Mouse (Mus musculus) heart, embryonic 12.5 days (tissue): ENCODE measurements around the gene Polr2e. TPM values are rescaled to one million over a fixed set of nuclear protein-coding genes. Genes with fewer than 3 reads are reported as not detected.
A peak's percentile ranks its signal among the peaks of the same experiment; 100 is the strongest.

ENCODE experiments used
- ATAC-seq: fragments of 200-750 bp; cut with Nextera tagmentation; 2 replicates; pipeline ENCODE4 v1.8.0; 2017; ENCODE audit warnings: moderate TSS enrichment, moderate library complexity; ENCODE audit not compliant: insufficient number of reproducible peaks, low FRiP score
- H3K27ac ChIP-seq: fragments of 300-500 bp; sonication (generic); 2 replicates; pipeline ENCODE4 v1.5.1; 2016; ENCODE audit warnings: mild to moderate bottlenecking, moderate library complexity; ENCODE audit not compliant: poor library complexity, severe bottlenecking
- H3K27me3 ChIP-seq: fragments of 300-500 bp; sonication (generic); replicated peaks from 2 replicates; pipeline ENCODE4 v1.6.1; 2016; ENCODE audit warnings: mild to moderate bottlenecking, moderate library complexity
- H3K36me3 ChIP-seq: fragments of 300-500 bp; sonication (generic); 2 replicates; pipeline ENCODE4 v1.6.1; 2016; ENCODE audit warnings: mild to moderate bottlenecking, moderate library complexity
- H3K4me1 ChIP-seq: fragments of 300-500 bp; sonication (generic); replicated peaks from 2 replicates; pipeline ENCODE4 v1.6.1; 2016; ENCODE audit warnings: mild to moderate bottlenecking
- H3K4me2 ChIP-seq: fragments of 300-500 bp; sonication (generic); 2 replicates; pipeline ENCODE4 v1.6.1; 2016; ENCODE audit warnings: mild to moderate bottlenecking, moderate library complexity
- H3K4me3 ChIP-seq: fragments of 300-500 bp; sonication (generic); 2 replicates; pipeline ENCODE4 v1.5.1; 2016; ENCODE audit warnings: mild to moderate bottlenecking
- H3K9ac ChIP-seq: fragments of 300-500 bp; sonication (generic); 2 replicates; pipeline ENCODE4 v1.6.1; 2016; ENCODE audit warnings: mild to moderate bottlenecking, moderate library complexity
- H3K9me3 ChIP-seq: fragments of 300-500 bp; sonication (generic); replicated peaks from 2 replicates; pipeline ENCODE4 v1.6.1; 2016; ENCODE audit warnings: mild to moderate bottlenecking, moderate library complexity
- WGBS: fragments of 180-500 bp; shearing (Covaris S2); methylation state at CpG from one replicate; pipeline ENCODE4 v1.1.7; 2016; 5-methylcytosine and 5-hydroxymethylcytosine counted together
- polyA plus RNA-seq: library from polyadenylated mRNA; unstranded; fragments of >200 nt; fragmentation: Nextera tagmentation; extraction: Ambion mirVana; gene quantifications from 2 replicates; pipeline ENCODE4 v1.2.1, GENCODE M21; 2016

The Polr2e gene
- 132 and 135 TPM in 2 replicates for polyA plus RNA-seq

DNA sequence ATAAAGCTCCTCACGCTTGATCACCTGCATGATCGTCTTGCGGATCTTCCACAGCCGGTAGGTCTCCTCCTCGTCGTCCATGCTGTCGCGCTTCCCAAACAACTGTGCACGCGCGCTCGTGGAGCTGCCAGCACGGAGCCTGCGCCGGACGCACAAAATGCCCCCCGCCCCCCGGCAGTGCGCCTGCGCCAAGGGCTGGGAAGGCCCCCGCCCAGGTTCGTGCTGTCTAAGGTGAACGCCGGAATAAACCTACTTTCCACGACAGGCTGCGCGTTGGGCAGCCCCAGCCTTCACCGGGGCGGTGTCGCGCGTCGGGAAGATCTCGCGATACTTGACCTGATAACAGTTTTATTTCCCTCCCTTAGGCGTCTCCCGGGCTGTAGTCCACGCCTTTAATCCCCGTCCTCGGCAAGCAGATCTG lies at the start of gene Polr2e:
TSS of gene Polr2e (minus strand) at position 237 of the 421 bp plus-strand sequence.
- H3K9me3 ChIP-seq, result no peaks in the 10 kb centered on the region
- peak within 1 kb of the TSS; percentile 74 for H3K4me2 ChIP-seq
- H3K27me3 ChIP-seq, result no peaks in the 10 kb centered on the region
- peaks cover 23% of the 10 kb centered on the region for H3K4me1 ChIP-seq
- WGBS, result under 1% methylated on average over 40 of the region's 40 CpGs
- peaks cover 38% of the 10 kb centered on the region for H3K36me3 ChIP-seq
- peak within 1 kb of the TSS; percentile 78 for H3K9ac ChIP-seq
- 0 out of 2 replicates have a peak within 1 kb of the TSS, but pooled peaks have one; percentile 12 for H3K27ac ChIP-seq
- peak; percentile 97 for ATAC-seq
- H3K4me3 ChIP-seq, result peak within 1 kb of the TSS; percentile 62

DNA sequence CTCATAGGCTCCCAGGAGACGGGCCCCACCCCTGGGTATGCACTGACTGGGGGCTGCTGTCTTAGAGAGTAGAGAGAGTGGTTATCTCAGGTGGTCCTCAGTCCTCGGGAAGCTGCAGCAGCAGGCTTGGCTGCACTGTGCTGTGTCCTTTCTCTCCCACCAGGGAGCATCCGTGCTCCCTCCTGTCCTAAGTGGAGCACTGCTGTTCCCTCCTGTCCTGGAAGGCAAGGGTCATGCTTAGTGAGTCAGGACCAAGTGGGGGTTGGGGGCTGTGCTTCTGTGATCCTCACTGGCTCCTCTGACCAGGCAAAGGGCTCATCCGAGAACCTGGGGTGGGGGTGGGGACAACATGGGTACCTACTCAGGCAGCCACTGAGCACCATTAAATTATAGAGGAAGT lies 49.6 kb upstream of the Polr2e start:
- Histone ChIP-seq H3K36me3 (peaks cover 10% of the 10 kb centered on the region), H3K4me1 (peaks cover 51% of the 10 kb centered on the region), H3K27me3 (no peaks in the 10 kb centered on the region), H3K27ac (no peak overlapping the region), H3K9ac (0 out of 2 replicates have a peak overlapping the region, but pooled peaks have one; percentile 16), H3K4me2 (no peak overlapping the region), H3K4me3 (no peak overlapping the region), H3K9me3 (no peaks in the 10 kb centered on the region)
- 38% methylated on average over 4 of the region's 4 CpGs for WGBS
- no peak for ATAC-seq

DNA sequence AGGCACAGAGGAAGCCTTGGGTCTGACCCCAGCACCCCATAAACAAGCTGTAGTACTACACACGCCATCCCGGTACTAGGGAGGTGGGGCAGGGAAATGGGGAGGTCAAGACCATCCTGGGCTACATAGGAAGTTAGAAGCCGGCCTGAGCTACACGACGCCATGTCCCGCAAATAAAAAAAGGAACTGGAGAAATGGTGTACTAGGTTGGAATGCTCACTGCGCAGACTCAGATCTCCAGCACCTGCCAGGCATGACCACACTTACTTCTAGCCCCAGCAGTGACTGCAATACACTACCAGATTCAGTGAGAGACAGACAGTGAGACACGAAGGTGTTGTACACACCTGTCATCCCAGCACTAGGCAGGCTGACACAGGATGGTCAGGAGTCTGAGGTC lies 47.9 kb upstream of the Polr2e start:
- no peak overlapping the region for H3K9ac ChIP-seq
- WGBS, result 89% methylated on average over 8 of the region's 8 CpGs
- H3K4me3 ChIP-seq, result no peak overlapping the region

DNA sequence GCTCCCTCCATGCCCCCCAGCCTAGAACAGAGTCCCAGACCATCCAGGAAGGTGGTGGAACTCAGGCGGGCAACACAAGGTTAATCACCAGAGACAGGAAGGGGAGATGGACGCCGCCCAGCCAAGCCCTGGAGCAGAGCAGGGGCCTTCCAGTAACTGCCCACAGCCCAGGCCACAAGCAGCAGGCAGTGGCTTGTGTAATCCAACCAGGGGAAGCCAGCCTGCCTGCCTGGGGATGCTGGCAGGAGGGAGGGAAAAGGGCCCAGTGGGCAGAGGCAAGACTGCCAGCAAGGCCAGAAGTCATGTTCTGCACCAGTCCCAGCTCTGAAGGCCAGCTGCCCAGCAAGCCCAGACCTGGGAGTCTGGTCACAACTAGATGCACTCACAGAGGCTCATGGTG lies 47.3 kb upstream of the Polr2e start:
- peaks cover 33% of the 10 kb centered on the region for H3K36me3 ChIP-seq
- H3K9me3 ChIP-seq, result no peaks in the 10 kb centered on the region
- 0 out of 2 replicates have a peak overlapping the region, but pooled peaks have one; percentile 13 for H3K9ac ChIP-seq
- no peak overlapping the region for H3K4me3 ChIP-seq
- H3K4me2 ChIP-seq, result no peak overlapping the region
- WGBS, result 44% methylated on average over 3 of the region's 3 CpGs
- peak overlapping the region; percentile 20; the same call in 1 of the 2 replicates for H3K27ac ChIP-seq
- ATAC-seq, result 0 out of 2 replicates have a peak, but pooled peaks have one; percentile 17
- H3K4me1 ChIP-seq, result peaks cover 34% of the 10 kb centered on the region
- no peaks in the 10 kb centered on the region for H3K27me3 ChIP-seq

More for the DNA sequence above, 47.9 kb upstream of the Polr2e start:
- Histone ChIP-seq H3K27ac (no peak overlapping the region), H3K4me1 (peaks cover 39% of the 10 kb centered on the region), H3K4me2 (no peak overlapping the region), H3K36me3 (peaks cover 27% of the 10 kb centered on the region), H3K9me3 (no peaks in the 10 kb centered on the region), H3K27me3 (no peaks in the 10 kb centered on the region)
- no peak for ATAC-seq

DNA sequence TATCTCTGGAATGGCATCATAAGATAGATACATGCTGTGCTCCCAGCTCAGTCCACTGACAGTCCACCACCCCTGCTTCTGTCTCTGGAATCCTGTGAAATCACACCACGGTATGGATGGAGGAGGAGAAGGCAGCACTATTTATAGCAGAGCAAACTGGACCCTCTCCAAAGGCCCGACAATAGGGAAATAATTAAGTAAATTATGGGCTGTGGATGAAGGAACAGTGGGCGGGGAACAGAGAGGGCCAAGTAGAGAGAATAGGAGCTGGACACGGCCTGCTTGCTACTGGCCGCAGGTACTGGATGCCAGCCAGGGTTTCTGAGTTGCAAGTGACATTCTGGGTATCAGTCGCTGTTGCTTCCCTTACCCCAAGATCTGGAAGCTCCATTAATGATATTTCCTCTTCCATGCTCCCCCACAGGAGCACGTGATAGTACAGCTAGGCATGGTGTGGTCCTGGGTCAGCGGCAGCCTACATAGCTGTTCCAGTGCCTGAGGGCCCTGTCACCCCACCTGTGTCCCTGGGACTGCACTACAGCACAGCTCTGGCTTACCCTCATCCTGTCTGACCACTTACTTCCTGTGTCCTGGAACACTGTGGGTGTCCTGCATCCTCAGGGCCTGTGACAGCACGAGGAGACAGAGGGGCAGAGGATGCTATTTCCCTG lies 45.4 kb upstream of the Polr2e start:
- H3K4me3 ChIP-seq, result no peak overlapping the region
- 65% methylated on average over 9 of the region's 9 CpGs for WGBS
- peaks cover 34% of the 10 kb centered on the region for H3K4me1 ChIP-seq
- 0 out of 2 replicates have a peak overlapping the region, but pooled peaks have one; percentile 7 for H3K4me2 ChIP-seq
- H3K9ac ChIP-seq, result peak overlapping the region; percentile 31
- H3K36me3 ChIP-seq, result peaks cover 49% of the 10 kb centered on the region
- no peak for ATAC-seq
- no peaks in the 10 kb centered on the region for H3K9me3 ChIP-seq
- no peaks in the 10 kb centered on the region for H3K27me3 ChIP-seq
- H3K27ac ChIP-seq, result peak overlapping the region; percentile 49

DNA sequence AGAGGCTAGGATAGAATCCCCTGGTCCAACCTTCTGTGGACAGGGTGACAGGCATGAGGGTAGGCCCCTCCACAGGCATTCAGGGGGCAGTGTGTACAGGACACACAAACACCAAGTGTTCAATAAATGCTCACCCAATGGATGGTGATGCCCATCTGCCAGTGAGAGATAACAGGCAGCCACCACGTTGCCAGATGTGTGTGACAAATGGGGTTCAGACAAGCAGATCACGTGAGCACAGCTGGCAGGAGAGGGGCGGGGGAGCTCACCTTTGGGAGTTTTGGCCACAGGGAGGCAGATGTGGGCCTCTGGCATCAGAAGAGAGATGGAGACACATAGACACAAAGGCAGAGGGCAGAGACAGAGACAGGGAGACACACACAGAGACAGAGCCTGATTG lies 41.5 kb upstream of the Polr2e start:
- peak; percentile 79 for ATAC-seq
- 0 out of 2 replicates have a peak overlapping the region, but pooled peaks have one; percentile 25 for H3K9ac ChIP-seq
- H3K4me3 ChIP-seq, result no peak overlapping the region
- no peaks in the 10 kb centered on the region for H3K27me3 ChIP-seq
- H3K4me2 ChIP-seq, result no peak overlapping the region
- H3K36me3 ChIP-seq, result peaks cover 74% of the 10 kb centered on the region
- 0 out of 2 replicates have a peak overlapping the region, but pooled peaks have one; percentile 31 for H3K27ac ChIP-seq
- WGBS, result 82% methylated on average over 3 of the region's 3 CpGs
- H3K4me1 ChIP-seq, result peaks cover 17% of the 10 kb centered on the region
- H3K9me3 ChIP-seq, result no peaks in the 10 kb centered on the region

DNA sequence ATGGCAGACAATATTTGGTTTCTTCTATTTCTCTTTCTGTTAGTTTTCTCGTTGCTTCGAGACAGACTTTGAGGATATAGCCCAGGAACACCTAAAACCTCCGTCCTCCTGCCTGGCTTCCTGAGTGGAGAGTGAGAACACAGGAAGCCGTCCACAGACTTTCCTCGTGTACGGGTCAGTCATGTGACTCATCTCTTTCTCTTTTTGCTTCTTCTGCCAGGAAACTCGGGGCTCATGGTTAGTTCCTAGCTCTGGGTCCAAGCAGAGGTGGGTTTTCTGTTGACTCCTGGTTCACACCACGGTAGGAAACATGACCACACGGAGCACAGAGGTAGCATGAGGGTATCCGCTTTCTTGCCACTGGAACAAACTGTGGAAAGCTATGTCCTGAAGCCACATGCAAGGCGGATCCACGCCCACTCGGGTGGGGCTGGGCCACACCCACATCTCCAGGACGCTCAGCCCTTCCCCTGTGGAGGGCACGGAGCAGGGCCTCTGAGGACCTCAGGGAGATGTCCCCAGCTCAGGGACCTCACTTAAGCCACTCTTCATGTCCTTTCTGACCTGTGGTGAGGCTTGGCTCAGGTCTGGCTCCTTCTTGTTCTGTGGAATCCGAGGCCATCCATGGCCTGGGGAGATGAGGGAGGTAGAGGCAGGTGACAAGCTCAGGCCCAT lies 40.9 kb upstream of the Polr2e start:
- no peak overlapping the region for H3K4me3 ChIP-seq
- no peaks in the 10 kb centered on the region for H3K27me3 ChIP-seq
- H3K36me3 ChIP-seq, result peaks cover 74% of the 10 kb centered on the region
- H3K4me1 ChIP-seq, result peaks cover 19% of the 10 kb centered on the region
- H3K27ac ChIP-seq, result 0 out of 2 replicates have a peak overlapping the region, but pooled peaks have one; percentile 31
- H3K4me2 ChIP-seq, result no peak overlapping the region
- 73% methylated on average over 16 of the region's 16 CpGs for WGBS
- H3K9ac ChIP-seq, result 0 out of 2 replicates have a peak overlapping the region, but pooled peaks have one; percentile 25
- ATAC-seq, result peak; percentile 82
- no peaks in the 10 kb centered on the region for H3K9me3 ChIP-seq

DNA sequence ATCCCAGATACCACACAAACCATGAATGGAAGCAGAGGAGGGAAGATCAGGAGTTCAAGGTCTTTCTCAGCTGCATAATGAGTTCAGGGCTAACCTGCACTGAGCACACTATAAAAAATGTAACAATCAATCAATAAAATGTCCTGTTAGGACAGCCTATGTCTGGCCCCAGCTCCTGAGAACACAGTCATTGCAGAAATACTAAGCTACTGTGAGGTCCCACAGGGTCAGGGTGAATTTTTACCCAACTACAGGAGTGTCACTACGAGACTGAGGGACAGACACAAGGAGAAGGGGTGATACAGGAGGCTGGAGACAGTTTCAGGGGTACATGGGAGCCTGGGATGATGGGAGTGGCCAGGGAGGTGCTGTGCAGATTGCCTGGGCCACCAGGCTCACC lies 38.8 kb upstream of the Polr2e start:
- H3K27ac ChIP-seq, result no peak overlapping the region
- no peak overlapping the region for H3K4me2 ChIP-seq
- no peaks in the 10 kb centered on the region for H3K9me3 ChIP-seq
- no peaks in the 10 kb centered on the region for H3K27me3 ChIP-seq
- ATAC-seq, result no peak
- H3K36me3 ChIP-seq, result peaks cover 63% of the 10 kb centered on the region
- H3K9ac ChIP-seq, result no peak overlapping the region
- 94% methylated on average over 1 of the region's 1 CpGs for WGBS
- no peak overlapping the region for H3K4me3 ChIP-seq
- peaks cover 23% of the 10 kb centered on the region for H3K4me1 ChIP-seq

DNA sequence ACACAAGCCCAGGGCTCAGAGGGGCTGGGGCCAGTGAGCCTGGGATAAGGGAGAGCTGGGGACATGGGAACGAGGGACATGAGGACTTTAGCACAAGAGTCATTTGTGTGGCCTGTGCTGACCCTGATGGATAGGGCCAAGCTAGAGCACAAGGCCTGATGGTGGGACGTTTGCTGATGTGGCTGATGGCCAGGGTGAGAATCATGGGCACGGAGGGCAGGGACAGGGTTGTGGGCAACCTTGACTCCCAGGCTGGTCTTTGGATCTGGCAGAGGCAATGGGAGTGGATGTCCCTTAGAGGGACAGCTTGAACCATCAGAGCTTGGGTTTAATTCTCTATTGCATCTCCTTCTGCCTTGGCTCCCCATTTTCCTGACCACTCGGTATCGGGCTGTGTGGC lies 37.7 kb upstream of the Polr2e start:
- Histone ChIP-seq H3K9ac (no peak overlapping the region), H3K36me3 (peaks cover 53% of the 10 kb centered on the region), H3K27ac (no peak overlapping the region), H3K4me3 (no peak overlapping the region), H3K9me3 (no peaks in the 10 kb centered on the region), H3K27me3 (no peaks in the 10 kb centered on the region), H3K4me2 (no peak overlapping the region), H3K4me1 (peaks cover 32% of the 10 kb centered on the region)
- WGBS, result 88% methylated on average over 5 of the region's 5 CpGs
- no peak for ATAC-seq

DNA sequence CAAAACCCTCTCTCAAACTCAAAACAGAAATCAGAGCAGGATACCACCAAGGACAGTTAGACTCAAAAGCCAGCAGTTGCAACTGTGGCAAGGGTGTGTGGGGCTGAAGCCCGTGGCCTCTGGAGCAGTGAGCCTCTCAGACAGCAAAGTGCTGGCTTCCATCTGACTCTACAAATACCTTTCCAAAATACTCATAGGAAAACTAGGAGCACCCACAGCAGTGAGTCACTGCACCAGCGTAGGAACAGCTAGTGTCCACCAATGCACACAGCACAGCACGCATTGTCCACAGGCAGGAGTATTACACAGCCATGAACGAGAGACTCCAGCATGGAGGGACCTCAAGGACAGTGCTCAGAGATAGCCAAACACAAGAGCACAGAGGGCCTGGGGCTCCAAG lies 36.8 kb upstream of the Polr2e start:
- H3K4me1 ChIP-seq, result peaks cover 42% of the 10 kb centered on the region
- ATAC-seq, result no peak
- no peaks in the 10 kb centered on the region for H3K27me3 ChIP-seq
- H3K9me3 ChIP-seq, result no peaks in the 10 kb centered on the region
- H3K9ac ChIP-seq, result no peak overlapping the region
- no peak overlapping the region for H3K4me2 ChIP-seq
- no peak overlapping the region for H3K4me3 ChIP-seq
- H3K36me3 ChIP-seq, result peaks cover 43% of the 10 kb centered on the region
- 89% methylated on average over 4 of the region's 4 CpGs for WGBS
- H3K27ac ChIP-seq, result no peak overlapping the region

DNA sequence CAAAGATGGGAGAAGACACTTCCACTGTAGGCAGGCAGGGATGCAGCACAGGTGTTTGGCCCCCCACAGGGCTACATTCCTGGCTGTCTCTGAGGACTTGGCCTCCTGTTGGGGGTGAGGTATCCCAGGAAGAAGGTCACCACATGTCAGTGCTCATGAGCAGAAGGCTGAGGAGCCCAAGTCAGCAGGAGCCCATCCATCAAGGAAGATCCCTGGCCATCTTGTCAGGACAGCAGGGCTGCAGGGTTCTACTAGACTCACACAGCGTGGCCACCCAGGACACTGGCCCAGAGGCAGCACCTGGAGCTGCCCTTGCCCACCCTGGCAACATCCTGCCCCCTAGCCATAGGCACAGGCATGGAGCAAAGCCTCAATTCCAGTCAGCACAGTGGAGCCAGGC lies 36.3 kb upstream of the Polr2e start:
- Histone ChIP-seq H3K27ac (no peak overlapping the region), H3K9ac (0 out of 2 replicates have a peak overlapping the region, but pooled peaks have one; percentile 54)

More for the DNA sequence above, 36.3 kb upstream of the Polr2e start:
- no peaks in the 10 kb centered on the region for H3K9me3 ChIP-seq
- peaks cover 46% of the 10 kb centered on the region for H3K4me1 ChIP-seq
- peaks cover 39% of the 10 kb centered on the region for H3K36me3 ChIP-seq
- H3K4me3 ChIP-seq, result no peak overlapping the region
- whole genome bisulfite sequencing, result 59% methylated on average over 1 of the region's 1 CpGs
- H3K4me2 ChIP-seq, result no peak overlapping the region
- no peaks in the 10 kb centered on the region for H3K27me3 ChIP-seq
- ATAC-seq, result no peak
